Mouse (Mus musculus): ENCODE results near the gene Nutf2-ps1.

DNA sequence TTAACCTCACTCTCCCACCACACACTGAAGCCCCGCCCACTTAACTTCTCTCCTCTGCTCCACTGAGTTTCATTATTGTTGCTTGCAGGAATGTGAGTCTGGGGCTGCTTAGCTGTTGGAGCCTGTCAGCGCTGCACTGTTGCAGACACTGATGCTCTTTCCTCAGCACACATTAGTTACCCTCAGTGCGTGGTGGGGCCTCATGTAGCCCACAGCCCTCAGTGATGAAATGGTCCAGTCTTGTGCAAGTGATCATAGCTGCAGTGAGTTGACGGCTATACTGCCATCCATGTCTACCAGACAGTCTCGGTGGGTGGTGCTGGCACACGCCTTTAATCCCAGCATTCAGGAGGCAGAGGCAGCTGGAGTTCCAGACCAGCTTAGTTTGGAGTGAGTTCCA lies 20.1 kb upstream of the Nutf2-ps1 start:
- TF ChIP-seq CTCF (IDR thresholded peaks at IDR 0.05; ENCODE audit: low read depth): no peak
- TF ChIP-seq EP300 (optimal IDR thresholded peaks at IDR 0.05): no peak
